Mouse (Mus musculus) megakaryocyte, embryonic 14.5 days (primary cell): ENCODE data around the gene 4930519P11Rik. TPM values are rescaled to one million over a fixed set of nuclear protein-coding genes. Genes with fewer than 3 reads are reported as not detected.

Experiments
- H3K27me3 ChIP-seq: replicated peaks from 2 replicates; pipeline ENCODE3; 2012; ENCODE audit warnings: inconsistent platforms
- H3K36me3 ChIP-seq: replicated peaks from 2 replicates; pipeline ENCODE3; 2012; ENCODE audit warnings: low read length, inconsistent platforms, mixed read lengths
- H3K4me1 ChIP-seq: 2 replicates; pipeline ENCODE4 v1.6.1; 2012; ENCODE audit warnings: inconsistent platforms
- H3K4me3 ChIP-seq: replicated peaks from 2 replicates; pipeline ENCODE3; 2012; ENCODE audit warnings: moderate library complexity, mild to moderate bottlenecking, inconsistent platforms
- H3K9me3 ChIP-seq: 2 replicates; pipeline ENCODE4 v1.6.1; 2012; ENCODE audit warnings: inconsistent platforms
- FLI1 ChIP-seq: IDR thresholded peaks from 2 replicates; pipeline ENCODE4 v1.6.1; 2012; ENCODE audit warnings: low read length, inconsistent platforms, mixed read lengths
- GATA1 ChIP-seq: IDR thresholded peaks from 3 replicates; pipeline ENCODE4 v1.6.1; 2012; ENCODE audit warnings: mixed read lengths, low read length, inconsistent platforms, borderline replicate concordance
- polyA plus RNA-seq: library from polyadenylated mRNA; stranded (reverse); fragments of >175 nt; gene quantifications from 2 replicates; pipeline ENCODE4 v1.2.3, GENCODE M21; 2012; ENCODE audit warnings: low replicate concordance; ENCODE audit not compliant: insufficient read depth

Gene 4930519P11Rik
- polyA plus RNA-seq, 1 experiment, result 1.6 TPM

DNA sequence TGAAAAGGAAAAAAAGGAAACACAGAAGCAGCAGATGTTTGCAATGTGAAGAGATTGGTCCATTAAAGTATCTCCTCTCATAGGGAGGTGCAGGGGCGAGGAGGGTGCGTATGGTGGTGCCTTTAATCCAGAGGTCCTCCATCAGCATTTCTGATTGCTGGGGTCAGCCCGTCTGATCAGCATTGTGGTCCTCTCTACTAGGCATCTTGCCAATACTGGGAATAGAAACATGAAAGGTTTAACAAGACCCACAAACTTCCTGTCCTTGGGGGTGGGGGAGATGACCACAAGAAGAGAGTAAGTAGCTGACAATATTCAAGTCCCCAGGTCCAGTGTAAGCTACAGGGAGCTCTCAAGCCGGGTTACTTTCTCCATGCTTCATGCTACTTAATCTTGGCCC, 42.6 kb downstream of the 4930519P11Rik start:
- Histone ChIP-seq H3K36me3 (peaks cover 4% of the 10 kb centered on the region), H3K27me3 (no peaks in the 10 kb centered on the region), H3K4me3 (peak overlapping the region; percentile 95), H3K9me3 (no peaks in the 10 kb centered on the region), H3K4me1 (peaks cover 70% of the 10 kb centered on the region)
- TF ChIP-seq GATA1 (no peak), FLI1 (no peak)

DNA sequence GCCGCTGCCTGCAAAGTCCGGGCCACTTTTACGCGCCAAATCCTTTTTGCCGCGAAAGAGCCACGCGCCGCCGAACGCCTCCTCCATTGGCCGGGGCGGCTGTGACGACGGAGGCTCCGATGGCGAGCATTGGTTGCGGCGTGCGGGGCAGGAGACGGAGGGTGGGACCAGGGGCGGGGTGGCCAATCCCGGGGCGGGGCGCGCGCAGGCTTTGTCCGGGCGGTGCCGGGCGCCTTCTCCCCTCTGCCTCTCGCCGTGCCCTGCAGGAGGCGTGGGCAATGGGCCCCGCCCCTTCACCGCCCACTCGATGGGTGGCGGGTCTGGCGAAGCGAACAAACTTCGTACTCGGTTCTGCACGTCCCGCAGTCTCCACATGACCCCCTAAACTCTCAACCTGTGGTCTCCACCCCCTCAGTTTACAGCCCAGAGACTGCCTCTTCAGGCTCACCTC, 43.4 kb downstream of the 4930519P11Rik start, which contains the start of gene E2f1:
E2f1 (minus strand) TSS at position 57 of the 451 bp plus-strand sequence.
- H3K27me3 ChIP-seq, result no peaks in the 10 kb centered on the region
- H3K36me3 ChIP-seq, result peaks cover 12% of the 10 kb centered on the region
- peaks cover 78% of the 10 kb centered on the region for H3K4me1 ChIP-seq
- no peaks in the 10 kb centered on the region for H3K9me3 ChIP-seq
- TF ChIP-seq FLI1 (no peak), GATA1 (no peak)
- H3K4me3 ChIP-seq, result peak within 1 kb of the TSS; percentile 95

DNA sequence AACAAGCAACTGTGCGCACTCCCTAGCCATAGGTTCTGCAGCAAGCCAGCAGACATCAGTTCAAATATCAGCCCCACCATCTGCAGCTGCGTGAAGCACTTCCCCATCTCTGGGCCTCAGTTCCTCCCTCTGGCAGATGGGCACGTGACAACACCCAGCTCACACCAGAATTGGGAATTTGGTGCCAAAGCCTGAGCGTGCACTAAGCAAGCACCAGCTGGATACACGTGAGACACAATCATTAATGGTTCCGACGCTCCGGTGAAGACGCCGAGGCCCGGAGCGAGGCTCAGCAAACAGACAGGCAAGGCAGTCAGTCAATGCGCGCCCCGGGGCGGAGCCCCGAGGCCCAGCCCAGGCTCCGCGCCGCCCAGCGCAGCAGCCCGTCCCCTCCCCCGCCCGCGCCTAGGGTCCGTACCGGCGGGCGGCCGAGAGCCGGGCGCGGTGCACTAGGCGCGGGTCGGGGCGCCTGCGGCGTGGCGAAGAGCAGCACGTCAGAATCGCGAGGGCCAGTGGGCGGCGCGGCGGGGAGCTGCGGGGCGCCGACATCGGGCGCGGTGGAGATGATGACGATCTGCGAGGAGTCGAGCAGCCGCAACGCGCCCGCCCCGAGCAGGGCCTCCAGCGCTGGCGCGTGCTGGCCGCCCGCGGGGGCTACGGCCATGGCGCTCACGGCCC, 44.0 kb downstream of the 4930519P11Rik start:
- peaks cover 18% of the 10 kb centered on the region for H3K36me3 ChIP-seq
- no peaks in the 10 kb centered on the region for H3K27me3 ChIP-seq
- H3K4me3 ChIP-seq, result peak overlapping the region; percentile 95
- no peaks in the 10 kb centered on the region for H3K9me3 ChIP-seq
- peaks cover 81% of the 10 kb centered on the region for H3K4me1 ChIP-seq
- TF ChIP-seq GATA1 (no peak), FLI1 (no peak)

DNA sequence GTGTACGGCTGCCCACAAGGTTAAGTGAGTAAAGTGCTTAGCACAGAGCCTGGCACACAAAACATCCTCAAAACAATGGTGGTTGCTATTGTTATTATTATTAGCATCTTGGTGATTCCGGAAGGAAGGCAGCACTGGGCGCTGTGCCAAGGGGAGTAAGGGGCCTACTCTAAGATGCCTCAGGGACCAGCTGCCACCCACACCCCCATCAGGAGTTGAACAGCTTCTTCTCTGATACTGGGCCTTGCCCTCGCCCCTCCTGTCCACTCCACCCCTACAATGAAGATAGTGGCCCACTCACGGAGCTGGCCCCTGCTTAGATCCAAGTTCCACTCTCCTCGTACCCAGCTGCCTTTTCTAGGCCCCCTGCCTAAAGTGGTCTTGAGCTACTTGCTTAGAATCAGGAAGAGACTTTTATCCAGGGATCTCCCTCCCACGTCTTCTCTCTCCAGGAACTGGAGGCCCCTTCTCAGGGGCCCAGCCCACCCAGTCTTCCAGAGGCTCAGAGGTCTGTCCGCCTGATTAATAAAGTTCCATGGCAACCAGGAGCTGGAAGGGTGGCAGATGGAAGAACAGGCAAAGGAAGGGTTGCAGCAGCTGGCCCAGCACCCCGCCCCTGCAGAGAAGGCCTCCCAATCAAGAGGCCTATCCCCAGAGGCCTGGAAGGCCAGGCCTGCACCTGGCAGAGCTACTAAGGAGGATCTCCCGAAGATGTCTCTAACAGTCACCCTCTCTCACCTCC, 44.7 kb downstream of the 4930519P11Rik start:
- peaks cover 25% of the 10 kb centered on the region for H3K36me3 ChIP-seq
- H3K9me3 ChIP-seq, result no peaks in the 10 kb centered on the region
- H3K4me1 ChIP-seq, result peaks cover 85% of the 10 kb centered on the region
- H3K27me3 ChIP-seq, result no peaks in the 10 kb centered on the region
- peak overlapping the region; percentile 95 for H3K4me3 ChIP-seq
- TF ChIP-seq GATA1 (no peak), FLI1 (no peak)

DNA sequence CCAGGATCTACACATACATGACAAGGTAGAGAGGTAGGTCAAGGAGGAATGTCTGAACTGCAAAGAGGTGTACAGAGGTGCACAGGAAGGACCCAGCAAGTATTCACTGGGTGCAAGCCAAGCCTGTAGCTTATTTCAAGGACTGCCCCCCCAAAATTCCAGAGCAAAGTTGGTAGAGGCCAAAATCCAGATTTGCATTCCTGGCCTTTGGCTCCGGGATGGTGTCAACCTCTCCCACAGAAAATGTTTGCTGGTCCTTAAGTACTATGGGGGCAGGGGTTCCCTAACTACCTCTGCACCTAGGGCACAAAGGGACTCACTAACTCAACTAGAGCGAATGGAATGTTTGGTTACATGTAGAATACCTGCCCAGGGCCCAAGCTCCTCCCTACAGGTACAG, 45.5 kb downstream of the 4930519P11Rik start:
- H3K4me1 ChIP-seq, result peaks cover 78% of the 10 kb centered on the region
- peaks cover 33% of the 10 kb centered on the region for H3K36me3 ChIP-seq
- peak overlapping the region; percentile 95 for H3K4me3 ChIP-seq

DNA sequence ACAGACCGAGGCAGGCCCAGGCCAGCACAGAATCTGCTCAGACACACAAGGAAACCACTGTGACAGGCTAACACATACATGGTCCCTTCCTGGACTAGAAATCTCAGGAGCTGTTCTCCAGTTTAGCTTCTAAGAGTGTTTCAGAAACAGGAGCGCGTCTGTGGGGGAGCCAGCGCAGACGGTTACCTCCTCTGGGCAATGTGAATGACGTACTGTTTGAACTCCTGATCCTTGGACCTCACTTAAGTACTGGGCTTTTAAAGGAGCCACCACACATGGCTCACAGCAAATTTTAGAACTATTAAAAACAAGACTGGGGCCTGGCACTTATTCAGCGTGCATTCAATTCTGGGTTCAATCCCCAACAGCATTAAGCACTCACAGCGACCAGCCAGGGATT, 46.6 kb downstream of the 4930519P11Rik start:
- no peak overlapping the region for H3K4me3 ChIP-seq
- H3K9me3 ChIP-seq, result no peaks in the 10 kb centered on the region
- H3K36me3 ChIP-seq, result peaks cover 41% of the 10 kb centered on the region
- peaks cover 68% of the 10 kb centered on the region for H3K4me1 ChIP-seq
- no peaks in the 10 kb centered on the region for H3K27me3 ChIP-seq
- TF ChIP-seq FLI1 (no peak), GATA1 (no peak)

More for the DNA sequence above, 45.5 kb downstream of the 4930519P11Rik start:
- TF ChIP-seq GATA1, result no peak
- TF ChIP-seq FLI1, result no peak
- Histone ChIP-seq H3K27me3 (no peaks in the 10 kb centered on the region), H3K9me3 (no peaks in the 10 kb centered on the region)

DNA sequence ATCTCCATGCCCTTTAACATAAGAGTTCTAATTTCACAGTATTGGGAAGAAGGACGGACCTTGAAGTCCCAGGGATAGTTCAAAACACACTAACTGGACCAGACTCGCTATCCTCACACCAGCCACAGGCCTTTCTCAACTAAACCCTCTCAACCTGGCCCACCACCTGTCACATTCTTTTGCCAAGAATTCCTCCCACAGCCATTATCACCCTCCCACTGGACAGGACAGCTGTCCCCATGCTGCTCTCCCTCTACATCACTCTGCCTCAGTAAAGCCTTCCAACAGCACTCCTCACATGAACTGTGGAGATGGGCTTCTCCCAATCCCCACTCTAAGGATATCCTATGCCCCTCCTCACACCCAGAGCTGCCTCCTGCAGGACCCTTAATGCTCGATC, 47.7 kb downstream of the 4930519P11Rik start:
- TF ChIP-seq FLI1 (no peak), GATA1 (no peak)
- H3K27me3 ChIP-seq, result no peaks in the 10 kb centered on the region
- H3K9me3 ChIP-seq, result no peaks in the 10 kb centered on the region
- peaks cover 57% of the 10 kb centered on the region for H3K4me1 ChIP-seq
- peaks cover 52% of the 10 kb centered on the region for H3K36me3 ChIP-seq
- H3K4me3 ChIP-seq, result no peak overlapping the region

DNA sequence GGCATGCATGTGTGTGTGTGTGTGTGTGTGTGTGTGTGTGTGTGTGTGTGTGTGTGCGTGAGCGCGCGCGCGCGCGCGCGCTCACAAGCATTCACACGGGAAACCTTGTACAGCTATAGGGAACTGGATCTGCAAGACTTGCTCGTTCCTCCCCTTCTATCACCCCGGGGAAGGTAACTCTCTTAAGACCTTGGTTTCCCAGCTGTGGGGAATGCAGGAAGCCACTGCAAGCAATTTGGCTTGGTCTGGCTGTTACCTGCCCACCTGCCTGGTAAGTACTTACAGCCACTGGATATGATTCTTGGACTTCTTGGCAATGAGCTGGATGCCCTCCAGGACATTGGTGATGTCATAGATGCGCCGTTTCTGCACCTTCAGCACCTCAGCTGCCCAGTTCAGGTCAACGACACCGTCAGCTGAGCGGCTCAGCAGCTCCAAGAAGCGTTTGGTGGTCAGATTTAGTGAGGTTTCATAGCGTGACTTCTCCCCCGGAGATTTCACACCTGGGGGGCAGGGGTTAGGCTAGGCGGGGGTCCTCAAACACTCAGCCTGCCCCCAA, 49.5 kb downstream of the 4930519P11Rik start:
- no peaks in the 10 kb centered on the region for H3K9me3 ChIP-seq
- H3K4me1 ChIP-seq, result peaks cover 65% of the 10 kb centered on the region
- TF ChIP-seq FLI1 (no peak), GATA1 (no peak)
- peaks cover 64% of the 10 kb centered on the region for H3K36me3 ChIP-seq
- H3K4me3 ChIP-seq, result no peak overlapping the region
- no peaks in the 10 kb centered on the region for H3K27me3 ChIP-seq

Other genes with a start within 250 kb of the 4930519P11Rik start
- 0.45 TPM in 1 of 2 replicates, not detected in the other for gene Cdk5rap1, start 240.4 kb downstream of the 4930519P11Rik start, polyA plus RNA-seq
- gene Snta1, start 205.3 kb downstream of the 4930519P11Rik start, polyA plus RNA-seq, result 1.2 TPM in 1 of 2 replicates, not detected in the other
- gene Cbfa2t2, start 177.0 kb downstream of the 4930519P11Rik start, polyA plus RNA-seq, result 1.2 and 3.0 TPM in 2 replicates
- 10.8 TPM in 1 of 2 replicates, not detected in the other for gene 1700003F12Rik, start 66.4 kb downstream of the 4930519P11Rik start, polyA plus RNA-seq
- gene Actl10, start 61.7 kb downstream of the 4930519P11Rik start, polyA plus RNA-seq, result 0.16 TPM in 1 of 2 replicates, not detected in the other
- 0.31 TPM in 1 of 2 replicates, not detected in the other for gene Necab3, start 54.5 kb downstream of the 4930519P11Rik start, polyA plus RNA-seq
- 24.2 and 31.3 TPM in 2 replicates for gene E2f1, start 43.5 kb downstream of the 4930519P11Rik start, polyA plus RNA-seq
- gene Pxmp4, start 9.7 kb downstream of the 4930519P11Rik start, polyA plus RNA-seq, result 8.5 and 10.5 TPM in 2 replicates
- gene Zfp341, start 140 bp downstream of the 4930519P11Rik start, polyA plus RNA-seq, result 4.0 and 4.4 TPM in 2 replicates
- 131 and 221 TPM in 2 replicates for gene Chmp4b, start 38.3 kb upstream of the 4930519P11Rik start, polyA plus RNA-seq
- gene Gm14214, start 156.6 kb upstream of the 4930519P11Rik start, polyA plus RNA-seq, result not detected in 2 replicates
- gene Raly, start 177.7 kb upstream of the 4930519P11Rik start, polyA plus RNA-seq, result 378 and 462 TPM in 2 replicates
- 1.6 TPM in 1 of 2 replicates, not detected in the other for gene a, start 178.0 kb upstream of the 4930519P11Rik start, polyA plus RNA-seq